Mouse (Mus musculus) myocyte (in vitro differentiated cells): ENCODE measurements around the gene Cchcr1. TPM values are rescaled to one million over a fixed set of nuclear protein-coding genes. Genes with fewer than 3 reads are reported as not detected.

Source experiments
- H3K27me3 ChIP-seq: one replicate; pipeline ENCODE4 v1.6.1; 2011; ENCODE audit not compliant: control insufficient read depth, insufficient read depth, insufficient read length
- H3K36me3 ChIP-seq: one replicate; pipeline ENCODE4 v1.6.1; 2011; ENCODE audit not compliant: control insufficient read depth, insufficient read depth
- H3K4me2 ChIP-seq: one replicate; pipeline ENCODE4 v1.6.1; 2011; ENCODE audit warnings: low read depth, control low read depth
- H3K4me3 ChIP-seq: one replicate; pipeline ENCODE4 v1.5.1; 2011; ENCODE audit warnings: mild to moderate bottlenecking, control low read depth, moderate library complexity
- H3K79me2 ChIP-seq: one replicate; pipeline ENCODE4 v1.6.1; 2011; ENCODE audit not compliant: control insufficient read depth, insufficient read depth
- H3ac ChIP-seq: one replicate; pipeline ENCODE4 v1.6.1; 2011; ENCODE audit not compliant: control insufficient read depth, insufficient read length
- CEBPB ChIP-seq: IDR thresholded peaks from 2 replicates; pipeline ENCODE4 v1.6.1; 2011; ENCODE audit warnings: mild to moderate bottlenecking, moderate library complexity; ENCODE audit not compliant: poor library complexity, insufficient read depth, severe bottlenecking
- E2F4 ChIP-seq: IDR thresholded peaks from one replicate; pipeline ENCODE4 v1.6.1; 2011; ENCODE audit warnings: mild to moderate bottlenecking, control low read depth, moderate library complexity; ENCODE audit not compliant: insufficient read depth
- MAX ChIP-seq: IDR thresholded peaks from one replicate; pipeline ENCODE4 v1.6.1; 2011; ENCODE audit warnings: low read depth, mild to moderate bottlenecking, control low read depth
- MYOD1 ChIP-seq, 3 experiments: IDR thresholded peaks; one replicate each; pipeline ENCODE4 v1.6.1; 2011; ENCODE audit warnings: control low read depth in 2 of 3, low read depth in 2 of 3, mild to moderate bottlenecking in 2 of 3, moderate library complexity in 1 of 3; ENCODE audit not compliant: insufficient read length in 2 of 3, control insufficient read depth in 1 of 3
- MYOG ChIP-seq, 3 experiments: IDR thresholded peaks; one replicate each; pipeline ENCODE4 v1.6.1; 2011; ENCODE audit warnings: control low read depth in 2 of 3, low read depth in 2 of 3, mild to moderate bottlenecking in 2 of 3; ENCODE audit not compliant: insufficient read length in 2 of 3, control insufficient read depth in 1 of 3, insufficient read depth in 1 of 3
- POLR2A ChIP-seq: IDR thresholded peaks from one replicate; pipeline ENCODE4 v1.6.1; 2011; ENCODE audit warnings: low read depth, mild to moderate bottlenecking, control low read depth, moderate library complexity; ENCODE audit not compliant: insufficient read length
- POLR2AphosphoS2 ChIP-seq: IDR thresholded peaks from one replicate; pipeline ENCODE4 v1.6.1; 2011; ENCODE audit warnings: low read depth, control low read depth; ENCODE audit not compliant: insufficient read length
- REST ChIP-seq: IDR thresholded peaks from one replicate; pipeline ENCODE4 v1.6.1; 2011; ENCODE audit warnings: mild to moderate bottlenecking, control low read depth, moderate library complexity; ENCODE audit not compliant: insufficient read depth, insufficient read length
- SRF ChIP-seq: IDR thresholded peaks from one replicate; pipeline ENCODE4 v1.6.1; 2011; ENCODE audit warnings: low read depth; ENCODE audit not compliant: control insufficient read depth, insufficient read length
- TCF12 ChIP-seq: IDR thresholded peaks from one replicate; pipeline ENCODE4 v1.6.1; 2011; ENCODE audit warnings: mild to moderate bottlenecking, control low read depth; ENCODE audit not compliant: poor library complexity, insufficient read depth, severe bottlenecking
- TCF3 ChIP-seq: IDR thresholded peaks from one replicate; pipeline ENCODE4 v1.6.1; 2011; ENCODE audit warnings: low read depth, control low read depth; ENCODE audit not compliant: insufficient read length
- USF1 ChIP-seq: IDR thresholded peaks from one replicate; pipeline ENCODE4 v1.6.1; 2011; ENCODE audit warnings: low read depth, mild to moderate bottlenecking, control low read depth, moderate library complexity
- polyA plus RNA-seq: library from polyadenylated mRNA; unstranded; fragments of >200 nt; fragmentation: generic; extraction: Trizol; gene quantifications from one replicate; pipeline ENCODE4 v1.2.1, GENCODE M21; 2012; ENCODE audit warnings: missing spikeins

The Cchcr1 gene
- polyA plus RNA-seq, 1 experiment = 8.8 TPM

DNA sequence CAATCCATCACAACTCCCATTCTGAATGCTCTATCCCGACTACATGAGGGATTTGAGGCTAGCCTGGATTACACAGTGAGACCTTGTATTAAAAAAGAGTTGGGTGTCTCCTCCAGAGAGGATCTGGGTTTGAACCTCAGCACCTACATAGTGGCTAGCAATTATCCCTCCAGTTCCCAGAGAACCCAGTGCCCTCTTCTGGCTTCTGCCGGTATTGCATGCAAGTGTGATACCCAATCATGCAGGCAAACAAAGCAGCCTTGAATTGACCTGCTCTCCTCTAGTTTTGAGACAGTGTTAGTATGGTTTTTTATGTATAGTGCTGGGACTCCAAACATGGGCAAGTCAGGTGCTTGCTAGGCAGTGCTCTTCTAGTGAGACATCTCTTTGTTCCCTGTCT lies 3.0 kb upstream of the Cchcr1 start:
- H3K4me2 ChIP-seq = peak overlapping the region; percentile 81
- no peaks in the 10 kb centered on the region for H3K27me3 ChIP-seq
- no peak overlapping the region for H3ac ChIP-seq
- H3K4me3 ChIP-seq = no peak overlapping the region
- TF ChIP-seq TCF3 (no peak), REST (no peak), MYOG (IDR thresholded peaks at IDR 0.05; ENCODE audit: control insufficient read depth in 1 of 3, insufficient read depth in 1 of 3, insufficient read length in 2 of 3, low read depth in 2 of 3) (no peak), POLR2AphosphoS2 (no peak), CEBPB (no peak), POLR2A (no peak), SRF (no peak), USF1 (no peak), TCF12 (no peak), E2F4 (no peak)
- H3K36me3 ChIP-seq = peaks cover 5% of the 10 kb centered on the region
- peaks cover 4% of the 10 kb centered on the region for H3K79me2 ChIP-seq

DNA sequence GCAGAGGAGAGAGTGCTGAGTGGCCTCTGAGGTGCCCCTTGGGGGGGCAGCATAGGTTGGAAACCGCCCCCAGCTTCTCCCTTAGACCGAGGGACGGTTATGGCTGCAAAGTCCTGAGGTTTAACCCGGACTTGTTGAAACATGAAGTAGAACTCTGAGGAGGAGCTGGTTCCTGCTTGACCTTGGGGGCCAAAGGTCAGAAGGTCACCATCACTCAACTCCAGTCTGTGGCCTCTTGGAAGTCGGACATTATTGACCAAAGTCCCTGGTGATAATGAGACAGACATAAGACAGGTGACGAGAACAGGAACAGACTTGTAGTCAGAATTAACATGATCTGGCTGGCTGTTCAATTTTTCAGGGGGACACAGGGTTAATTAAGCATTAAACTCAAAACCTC lies 2.1 kb upstream of the Cchcr1 start:
- Histone ChIP-seq H3ac (no peak overlapping the region), H3K36me3 (peaks cover 5% of the 10 kb centered on the region), H3K4me2 (peak overlapping the region; percentile 81), H3K4me3 (no peak overlapping the region), H3K27me3 (no peaks in the 10 kb centered on the region), H3K79me2 (peaks cover 4% of the 10 kb centered on the region)
- TF ChIP-seq POLR2A = no peak
- no peak for TF ChIP-seq POLR2AphosphoS2
- no peak for TF ChIP-seq E2F4

DNA sequence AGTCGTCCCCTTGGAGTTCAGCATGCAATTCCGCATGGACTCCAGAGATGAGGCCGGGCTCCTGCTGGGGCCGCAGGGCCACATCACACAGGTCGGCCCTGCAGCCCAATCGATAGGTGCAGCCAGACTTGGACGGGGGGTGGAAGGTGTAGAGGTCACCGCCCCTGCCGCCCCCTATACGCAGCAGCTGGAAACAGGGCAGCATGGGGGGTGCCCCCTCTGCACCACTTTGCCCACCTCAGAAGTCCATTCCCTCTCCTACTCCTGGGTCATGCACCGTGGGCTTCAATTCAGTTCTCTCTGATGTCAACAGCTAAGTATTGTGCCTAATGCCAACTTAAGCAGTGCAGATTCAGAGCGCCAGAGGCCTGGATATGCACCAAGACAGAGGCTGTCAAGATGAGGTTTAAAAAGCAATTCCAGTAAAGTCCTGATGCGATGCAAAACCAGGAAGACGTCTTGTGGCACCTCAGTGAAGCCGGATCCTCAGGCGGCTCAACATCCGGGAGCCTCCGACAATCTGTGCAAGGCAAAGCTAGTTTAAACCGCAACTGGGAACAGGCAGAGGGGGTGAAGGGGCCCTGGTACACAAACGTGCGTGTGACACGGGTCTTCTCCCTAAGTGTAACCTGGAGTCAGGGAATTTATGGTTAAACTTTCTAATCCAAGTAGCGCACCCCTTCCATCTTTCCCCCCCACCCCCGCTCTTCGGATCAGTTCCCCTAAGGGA lies 824 bp upstream of the Cchcr1 start:
- TF ChIP-seq E2F4 = no peak
- TF ChIP-seq POLR2A = no peak
- TF ChIP-seq TCF3 = no peak
- TF ChIP-seq MYOD1 (IDR thresholded peaks at IDR 0.05; ENCODE audit: control insufficient read depth in 1 of 3, insufficient read length in 2 of 3, low read depth in 2 of 3) = no peak
- TF ChIP-seq POLR2AphosphoS2 = no peak
- no peak for TF ChIP-seq TCF12
- no peak for TF ChIP-seq REST
- TF ChIP-seq SRF = no peak
- no peak for TF ChIP-seq MAX
- TF ChIP-seq MYOG (IDR thresholded peaks at IDR 0.05; ENCODE audit: control insufficient read depth in 1 of 3, insufficient read depth in 1 of 3, insufficient read length in 2 of 3, low read depth in 2 of 3) = no peak
- Histone ChIP-seq H3ac (peak overlapping the region; percentile 32), H3K27me3 (no peaks in the 10 kb centered on the region), H3K4me3 (peak overlapping the region; percentile 73), H3K36me3 (peaks cover 5% of the 10 kb centered on the region), H3K4me2 (peak overlapping the region; percentile 81), H3K79me2 (peaks cover 4% of the 10 kb centered on the region)

DNA sequence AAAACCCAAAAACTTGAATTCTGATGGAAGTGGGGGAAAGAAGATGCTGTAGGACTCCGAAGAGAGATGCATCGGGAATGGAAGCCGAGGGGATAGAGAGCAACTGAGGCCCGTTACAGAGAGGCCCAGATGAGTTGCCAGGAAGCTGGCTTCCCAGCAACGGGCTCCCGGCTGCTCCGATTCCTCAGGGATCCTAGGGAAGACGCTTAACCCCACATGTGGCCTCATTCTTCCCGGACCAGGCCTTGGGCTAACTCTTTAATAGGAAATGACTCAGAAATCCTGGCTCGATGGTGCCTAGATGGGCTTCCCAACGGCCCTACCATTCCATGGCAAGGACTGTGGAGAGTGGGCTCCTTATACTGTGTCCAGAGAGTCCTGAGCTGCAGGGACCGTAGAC lies 626 bp downstream of the Cchcr1 start:
- Histone ChIP-seq H3K4me2 (peak overlapping the region; percentile 73), H3K36me3 (peaks cover 5% of the 10 kb centered on the region), H3K79me2 (peaks cover 4% of the 10 kb centered on the region), H3ac (peak overlapping the region; percentile 55), H3K4me3 (peak overlapping the region; percentile 73), H3K27me3 (no peaks in the 10 kb centered on the region)
- TF ChIP-seq POLR2A (no peak), SRF (no peak), E2F4 (no peak), TCF12 (no peak), TCF3 (no peak), MYOG (IDR thresholded peaks at IDR 0.05; ENCODE audit: control insufficient read depth in 1 of 3, insufficient read depth in 1 of 3, insufficient read length in 2 of 3, low read depth in 2 of 3) (no peak), CEBPB (no peak), MYOD1 (IDR thresholded peaks at IDR 0.05; ENCODE audit: control insufficient read depth in 1 of 3, insufficient read length in 2 of 3, low read depth in 2 of 3) (no peak), REST (no peak), POLR2AphosphoS2 (no peak), USF1 (no peak), MAX (no peak)

DNA sequence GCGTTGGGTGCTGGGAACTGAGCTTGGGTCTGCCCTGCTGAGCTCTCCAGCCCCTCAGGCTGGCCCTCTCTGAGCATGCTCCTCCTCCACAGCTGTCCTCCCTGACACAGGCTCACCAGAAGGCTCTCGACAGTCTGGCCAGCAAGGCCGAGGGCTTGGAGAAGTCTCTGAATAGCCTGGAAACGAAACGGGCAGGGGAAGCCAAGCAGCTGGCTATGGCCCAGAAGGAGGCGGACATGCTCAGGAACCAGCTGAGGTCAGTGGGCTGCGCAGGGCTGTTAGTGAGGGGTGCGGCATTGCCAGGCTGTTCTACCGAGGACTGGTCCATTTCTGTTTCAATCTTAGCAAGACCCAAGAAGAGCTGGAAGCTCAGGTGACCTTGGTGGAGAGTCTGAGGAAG lies 7.5 kb downstream of the Cchcr1 start:
- no peaks in the 10 kb centered on the region for H3K27me3 ChIP-seq
- no peaks in the 10 kb centered on the region for H3K79me2 ChIP-seq
- no peak overlapping the region for H3ac ChIP-seq
- TF ChIP-seq E2F4 (no peak), MAX (no peak), TCF3 (no peak), POLR2A (no peak), TCF12 (no peak), POLR2AphosphoS2 (no peak), USF1 (no peak), MYOD1 (IDR thresholded peaks at IDR 0.05; ENCODE audit: control insufficient read depth in 1 of 3, insufficient read length in 2 of 3, low read depth in 2 of 3) (no peak)
- H3K4me2 ChIP-seq = no peak overlapping the region
- H3K4me3 ChIP-seq = no peak overlapping the region
- H3K36me3 ChIP-seq = no peaks in the 10 kb centered on the region
